Mouse (Mus musculus) WW6 (cell line): ENCODE results near the gene Agap1.

Experiments used
- DNase-seq: peaks from one replicate; pipeline ENCODE4 v3.0.0-alpha.2; 2013; ENCODE audit warnings: low read depth, low spot score

Gene Agap1

GRCm38 (mm10) chr1:89609964-89610363 is 155.4 kb downstream of the Agap1 start:
- no peak for DNase-seq

GRCm38 (mm10) chr1:89611521-89611920 is 156.9 kb downstream of the Agap1 start:
- DNase-seq: no peak

- no peak for DNase-seq
These were observed 158.7 kb downstream of the Agap1 start for GRCm38 (mm10) chr1:89613234-89613870.

- DNase-seq: no peak
These were observed 161.9 kb downstream of the Agap1 start for GRCm38 (mm10) chr1:89616556-89616955.

GRCm38 (mm10) chr1:89617336-89617735 is 162.7 kb downstream of the Agap1 start:
- no peak for DNase-seq

- no peak for DNase-seq
These were observed 165.4 kb downstream of the Agap1 start for GRCm38 (mm10) chr1:89619963-89620362.

GRCm38 (mm10) chr1:89621014-89621791 is 166.6 kb downstream of the Agap1 start:
- no peak for DNase-seq

- no peak for DNase-seq
These were observed 167.3 kb downstream of the Agap1 start for GRCm38 (mm10) chr1:89621952-89622351.

- no peak for DNase-seq
These were observed 168.2 kb downstream of the Agap1 start for GRCm38 (mm10) chr1:89622801-89623200.

GRCm38 (mm10) chr1:89625312-89625711 is 170.7 kb downstream of the Agap1 start:
- no peak for DNase-seq

GRCm38 (mm10) chr1:89625967-89626366 is 171.4 kb downstream of the Agap1 start:
- no peak for DNase-seq

- no peak for DNase-seq
These were observed 172.3 kb downstream of the Agap1 start for GRCm38 (mm10) chr1:89626940-89627339.

- DNase-seq: no peak
These were observed 173.0 kb downstream of the Agap1 start for GRCm38 (mm10) chr1:89627650-89628049.

GRCm38 (mm10) chr1:89630836-89631235 is 176.2 kb downstream of the Agap1 start:
- DNase-seq: no peak

GRCm38 (mm10) chr1:89631747-89632146 is 177.1 kb downstream of the Agap1 start:
- DNase-seq: no peak

- no peak for DNase-seq
These were observed 179.4 kb downstream of the Agap1 start for GRCm38 (mm10) chr1:89634055-89634454.

- DNase-seq: no peak
These were observed 180.5 kb downstream of the Agap1 start for GRCm38 (mm10) chr1:89635131-89635530.

GRCm38 (mm10) chr1:89637670-89638069 is 183.1 kb downstream of the Agap1 start:
- DNase-seq: no peak

- no peak for DNase-seq
These were observed 189.0 kb downstream of the Agap1 start for GRCm38 (mm10) chr1:89643445-89644100.

GRCm38 (mm10) chr1:89644120-89644519 is 189.5 kb downstream of the Agap1 start:
- DNase-seq: no peak

GRCm38 (mm10) chr1:89646326-89647018 is 191.9 kb downstream of the Agap1 start:
- peak; percentile 65 for DNase-seq

GRCm38 (mm10) chr1:89647505-89647904 is 192.9 kb downstream of the Agap1 start:
- DNase-seq: no peak
